Mouse (Mus musculus) MEL (cell line): ENCODE results near the gene Gm11938. TPM values are rescaled to one million over a fixed set of nuclear protein-coding genes. Genes with fewer than 3 reads are reported as not detected.
"Not testable (repeated sequence)": the region's sequence is repeated elsewhere in the genome, so short reads cannot be mapped to it uniquely, and the experiment has no call there.

ENCODE experiments used
- DNase-seq: peaks from one replicate; pipeline ENCODE4 v3.0.0; 2011; ENCODE audit warnings: low read depth, low spot score
- H3K27ac ChIP-seq: 2 replicates; pipeline ENCODE4 v1.5.1; 2012; ENCODE audit warnings: low read depth, mild to moderate bottlenecking, control low read depth, low read length, moderate library complexity; ENCODE audit not compliant: control insufficient read depth
- H3K27me3 ChIP-seq, 2 experiments: fragments of 150-350 bp in 1 of 2; sonication (generic) in 1 of 2; 2 replicates each; pipeline ENCODE4 v1.6.1; 2012; ENCODE audit warnings: low read length in 2 of 2, mild to moderate bottlenecking in 2 of 2, improper control_type of control experiment in 1 of 2, moderate library complexity in 1 of 2; ENCODE audit not compliant: insufficient read depth in 2 of 2, control insufficient read depth in 1 of 2
- H3K36me3 ChIP-seq, 2 experiments: 2 replicates each; pipeline ENCODE4 v1.6.1; 2012 to 2014; ENCODE audit warnings: low read length in 2 of 2, improper control_type of control experiment in 1 of 2, inconsistent platforms in 1 of 2, mild to moderate bottlenecking in 1 of 2; ENCODE audit not compliant: insufficient read depth in 2 of 2, control insufficient read depth in 1 of 2
- H3K4me1 ChIP-seq, 2 experiments: fragments of 150-350 bp in 1 of 2; sonication (generic) in 1 of 2; 2 replicates each; pipeline ENCODE4 v1.6.1; 2012; ENCODE audit warnings: low read length in 2 of 2, improper control_type of control experiment in 1 of 2, mild to moderate bottlenecking in 1 of 2; ENCODE audit not compliant: insufficient read depth in 2 of 2, control insufficient read depth in 1 of 2
- H3K4me3 ChIP-seq, 2 experiments: fragments of 150-350 bp in 1 of 2; sonication (generic) in 1 of 2; 2 replicates each; pipeline ENCODE4 v1.5.1; 2012; ENCODE audit warnings: low read depth in 2 of 2, low read length in 2 of 2, mild to moderate bottlenecking in 2 of 2, moderate library complexity in 2 of 2, control low read depth in 1 of 2, improper control_type of control experiment in 1 of 2; ENCODE audit not compliant: control insufficient read depth in 1 of 2, insufficient read depth in 1 of 2
- H3K79me2 ChIP-seq: 2 replicates; pipeline ENCODE4 v1.6.1; 2012; ENCODE audit warnings: mild to moderate bottlenecking, low read length, moderate library complexity; ENCODE audit not compliant: control insufficient read depth, poor library complexity, insufficient read depth
- H3K9ac ChIP-seq: 2 replicates; pipeline ENCODE4 v1.6.1; 2012; ENCODE audit warnings: low read depth, mild to moderate bottlenecking, control low read depth, low read length, moderate library complexity; ENCODE audit not compliant: control insufficient read depth, poor library complexity, severe bottlenecking
- H3K9me3 ChIP-seq: fragments of 150-350 bp; sonication (generic); replicated peaks from 2 replicates; pipeline ENCODE4 v1.6.1; 2012; ENCODE audit warnings: mild to moderate bottlenecking, low read length, improper control_type of control experiment, moderate library complexity; ENCODE audit not compliant: insufficient read depth
- BHLHE40 ChIP-seq: IDR thresholded peaks from 2 replicates; pipeline ENCODE4 v1.6.1; 2012; ENCODE audit warnings: low read depth, mild to moderate bottlenecking, inconsistent platforms, low read length, improper control_type of control experiment, borderline replicate concordance
- CTCF ChIP-seq, 3 experiments: IDR thresholded peaks in 2 of 3; conservative IDR thresholded peaks in 1 of 3; 2 replicates each; pipeline ENCODE4 v1.5.1; 2011 to 2012; ENCODE audit warnings: low read length in 3 of 3, low read depth in 2 of 3, mild to moderate bottlenecking in 2 of 3, improper control_type of control experiment in 1 of 3, inconsistent platforms in 1 of 3, mixed read lengths in 1 of 3, moderate library complexity in 1 of 3; ENCODE audit not compliant: control insufficient read depth in 1 of 3, insufficient read depth in 1 of 3, poor library complexity in 1 of 3, severe bottlenecking in 1 of 3
- ELF1 ChIP-seq: IDR thresholded peaks from 2 replicates; pipeline ENCODE4 v1.6.1; 2014; ENCODE audit warnings: low read depth, mild to moderate bottlenecking, inconsistent platforms, low read length, improper control_type of control experiment, moderate library complexity
- ETS1 ChIP-seq: IDR thresholded peaks from 2 replicates; pipeline ENCODE4 v1.6.1; 2012; ENCODE audit warnings: low read depth, mild to moderate bottlenecking, inconsistent platforms, low read length, improper control_type of control experiment, moderate library complexity
- HCFC1 ChIP-seq: IDR thresholded peaks from 2 replicates; pipeline ENCODE4 v1.6.1; 2012; ENCODE audit warnings: low read depth, mild to moderate bottlenecking, inconsistent platforms, low read length, improper control_type of control experiment, moderate library complexity
- MAZ ChIP-seq: IDR thresholded peaks from 2 replicates; pipeline ENCODE4 v1.6.1; 2012; ENCODE audit warnings: low read depth, mild to moderate bottlenecking, inconsistent platforms, low read length, improper control_type of control experiment
- MYB ChIP-seq: IDR thresholded peaks from 2 replicates; pipeline ENCODE4 v1.6.1; 2011; ENCODE audit warnings: mild to moderate bottlenecking, low read depth, low read length, improper control_type of control experiment
- MYC ChIP-seq: IDR thresholded peaks from 2 replicates; pipeline ENCODE4 v1.6.1; 2011; ENCODE audit warnings: low read depth, mild to moderate bottlenecking, low read length, improper control_type of control experiment, moderate library complexity
- NRF1 ChIP-seq: IDR thresholded peaks from 2 replicates; pipeline ENCODE4 v1.6.1; 2014; ENCODE audit warnings: low read depth, mild to moderate bottlenecking, inconsistent platforms, low read length, improper control_type of control experiment, moderate library complexity; ENCODE audit not compliant: poor library complexity, insufficient read depth, severe bottlenecking
- POLR2A ChIP-seq, 2 experiments: IDR thresholded peaks; 2 replicates each; pipeline ENCODE4 v1.6.1; 2011 to 2012; ENCODE audit warnings: low read length in 2 of 2, mild to moderate bottlenecking in 2 of 2, control low read depth in 1 of 2, improper control_type of control experiment in 1 of 2, low read depth in 1 of 2, moderate library complexity in 1 of 2; ENCODE audit not compliant: control insufficient read depth in 1 of 2, insufficient read depth in 1 of 2, poor library complexity in 1 of 2
- RCOR1 ChIP-seq: IDR thresholded peaks from 2 replicates; pipeline ENCODE4 v1.6.1; 2012; ENCODE audit warnings: low read depth, mild to moderate bottlenecking, inconsistent platforms, low read length, improper control_type of control experiment
- SIN3A ChIP-seq: IDR thresholded peaks from 2 replicates; pipeline ENCODE4 v1.6.1; 2012; ENCODE audit warnings: low read length, improper control_type of control experiment, inconsistent platforms
- SMC3 ChIP-seq: IDR thresholded peaks from 2 replicates; pipeline ENCODE4 v1.6.1; 2011; ENCODE audit warnings: low read depth, low read length, improper control_type of control experiment
- TAL1 ChIP-seq: IDR thresholded peaks from 2 replicates; pipeline ENCODE4 v1.6.1; 2012; ENCODE audit warnings: mild to moderate bottlenecking, inconsistent platforms, low read length, moderate library complexity, mixed read lengths
- TBP ChIP-seq: IDR thresholded peaks from 2 replicates; pipeline ENCODE4 v1.8.0; 2011; ENCODE audit warnings: low read depth, low read length, improper control_type of control experiment
- USF1 ChIP-seq: IDR thresholded peaks from 2 replicates; pipeline ENCODE4 v1.6.1; 2014; ENCODE audit warnings: low read depth, mild to moderate bottlenecking, inconsistent platforms, low read length, improper control_type of control experiment, moderate library complexity
- USF2 ChIP-seq, 2 experiments: IDR thresholded peaks; 2 replicates each; pipeline ENCODE4 v1.6.1; 2011 to 2012; ENCODE audit warnings: improper control_type of control experiment in 2 of 2, low read length in 2 of 2, borderline replicate concordance in 1 of 2, inconsistent platforms in 1 of 2, low read depth in 1 of 2, mild to moderate bottlenecking in 1 of 2; ENCODE audit not compliant: insufficient read depth in 1 of 2
- ZC3H11A ChIP-seq: IDR thresholded peaks from 2 replicates; pipeline ENCODE4 v1.6.1; 2012; ENCODE audit warnings: low read depth, mild to moderate bottlenecking, inconsistent platforms, low read length, improper control_type of control experiment
- ZKSCAN1 ChIP-seq: IDR thresholded peaks from 2 replicates; pipeline ENCODE4 v1.6.1; 2012; ENCODE audit warnings: low read depth, mild to moderate bottlenecking, inconsistent platforms, low read length, improper control_type of control experiment, moderate library complexity
- ZMIZ1 ChIP-seq: IDR thresholded peaks from 2 replicates; pipeline ENCODE4 v1.6.1; 2012; ENCODE audit warnings: low read depth, mild to moderate bottlenecking, inconsistent platforms, low read length, improper control_type of control experiment, moderate library complexity
- ZNF384 ChIP-seq: IDR thresholded peaks from 2 replicates; pipeline ENCODE4 v1.6.1; 2012; ENCODE audit warnings: low read depth, mild to moderate bottlenecking, inconsistent platforms, low read length, improper control_type of control experiment
- polyA plus RNA-seq, 2 experiments: library from polyadenylated mRNA; stranded (reverse) in 1 of 2; unstranded in 1 of 2; fragments of >175 nt in 1 of 2; fragments of >200 nt in 1 of 2; gene quantifications; 2 replicates each; pipeline versions ENCODE4 v1.2.1 to v1.2.4; 2012; ENCODE audit warnings: low replicate concordance in 2 of 2, low read depth in 1 of 2; ENCODE audit not compliant: insufficient read length in 2 of 2, insufficient read depth in 1 of 2, missing spikeins in 1 of 2
- total RNA-seq: library from RNA; depleted of rRNA; stranded (reverse); fragments of 300-350 nt; gene quantifications from 2 replicates; pipeline ENCODE4 v1.2.3, GENCODE M21; 2012

Gm11938 gene
- total and polyA plus RNA-seq, 3 experiments: not detected

DNA sequence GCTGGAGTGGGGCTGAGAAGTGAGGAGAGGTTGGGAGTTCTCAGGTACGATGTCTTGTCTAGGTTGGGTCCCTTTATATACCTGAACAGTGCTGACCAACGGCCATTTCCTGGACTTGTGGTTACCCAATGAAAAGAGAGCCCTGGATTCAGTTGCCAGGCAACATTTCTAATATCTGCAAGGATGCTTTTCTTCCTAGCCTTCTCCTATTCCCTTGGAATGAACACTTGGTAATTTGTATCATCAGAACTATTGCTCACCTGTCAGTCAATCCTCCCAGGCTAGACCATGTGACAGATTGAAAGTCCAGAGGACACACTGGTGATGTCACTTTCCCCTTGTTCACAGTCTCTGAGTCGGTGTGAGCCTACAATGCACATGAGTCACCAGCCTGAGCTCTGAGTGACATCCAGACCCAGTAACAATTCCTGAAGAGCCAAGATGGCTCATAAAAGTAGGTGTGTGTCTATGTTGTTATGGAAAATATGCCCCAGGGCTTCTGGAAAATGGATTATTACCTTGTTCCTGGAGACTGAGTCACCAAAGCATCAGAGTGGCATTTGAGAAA lies 11.8 kb upstream of the Gm11938 start, which contains the start of gene Krtap2-4:
Krtap2-4 (minus strand) TSS at position 51 of the 568 bp plus-strand sequence.
- Histone ChIP-seq H3K9ac (no peak within 1 kb of the TSS), H3K4me3 (no peak within 1 kb of the TSS), H3K79me2 (no peaks in the 10 kb centered on the region), H3K27ac (no peak within 1 kb of the TSS), H3K4me1 (no peaks in the 10 kb centered on the region), H3K27me3 (no peaks in the 10 kb centered on the region), H3K36me3 (no peaks in the 10 kb centered on the region), H3K9me3 (no peaks in the 10 kb centered on the region)
- no peak for TF ChIP-seq MYC
- no peak for TF ChIP-seq ELF1
- no peak for TF ChIP-seq POLR2A (IDR thresholded peaks at IDR 0.05; ENCODE audit: control insufficient read depth in 1 of 2, insufficient read depth in 1 of 2, low read depth in 1 of 2, low read length in 2 of 2, poor library complexity in 1 of 2)
- TF ChIP-seq NRF1: no peak
- no peak for TF ChIP-seq HCFC1
- TF ChIP-seq BHLHE40: no peak
- TF ChIP-seq USF2 (IDR thresholded peaks at IDR 0.05; ENCODE audit: borderline replicate concordance in 1 of 2, insufficient read depth in 1 of 2, low read depth in 1 of 2, low read length in 2 of 2): no peak
- no peak for TF ChIP-seq TBP
- no peak for TF ChIP-seq ZMIZ1
- DNase-seq: no peak

GRCm38 (mm10) chr11:99610089-99610488 lies 7.0 kb upstream of the Gm11938 start, which contains the start of gene Gm11937:
TSS of gene Gm11937 (minus strand) at chr11:99610189.
- H3K9ac ChIP-seq, H3K79me2 ChIP-seq, H3K27me3 ChIP-seq, H3K4me1 ChIP-seq, H3K9me3 ChIP-seq, DNase-seq, H3K4me3 ChIP-seq, H3K27ac ChIP-seq, H3K36me3 ChIP-seq: not testable (repeated sequence)

GRCm38 (mm10) chr11:99609126-99609525 lies 6.0 kb upstream of the Gm11938 start:
- Histone ChIP-seq H3K9me3 (no peaks in the 10 kb centered on the region), H3K36me3 (no peaks in the 10 kb centered on the region), H3K27me3 (no peaks in the 10 kb centered on the region), H3K9ac (no peak overlapping the region), H3K27ac (no peak overlapping the region), H3K4me3 (no peak overlapping the region), H3K79me2 (no peaks in the 10 kb centered on the region), H3K4me1 (no peaks in the 10 kb centered on the region)
- no peak for TF ChIP-seq POLR2A (IDR thresholded peaks at IDR 0.05; ENCODE audit: control insufficient read depth in 1 of 2, insufficient read depth in 1 of 2, low read depth in 1 of 2, low read length in 2 of 2, poor library complexity in 1 of 2)
- no peak for TF ChIP-seq USF1
- no peak for TF ChIP-seq MYB
- TF ChIP-seq HCFC1: no peak
- no peak for TF ChIP-seq ETS1
- TF ChIP-seq RCOR1: no peak
- no peak for TF ChIP-seq ELF1
- no peak for TF ChIP-seq ZNF384
- TF ChIP-seq ZKSCAN1: no peak
- no peak for TF ChIP-seq CTCF (IDR thresholded peaks at IDR 0.05 in 2 of 3, conservative IDR thresholded peaks at IDR 0.05 in 1 of 3; ENCODE audit: control insufficient read depth in 1 of 3, insufficient read depth in 1 of 3, low read depth in 2 of 3, low read length in 3 of 3, poor library complexity in 1 of 3, severe bottlenecking in 1 of 3)
- no peak for TF ChIP-seq USF2 (IDR thresholded peaks at IDR 0.05; ENCODE audit: borderline replicate concordance in 1 of 2, insufficient read depth in 1 of 2, low read depth in 1 of 2, low read length in 2 of 2)
- TF ChIP-seq BHLHE40: no peak
- no peak for TF ChIP-seq MAZ
- TF ChIP-seq ZC3H11A: no peak
- TF ChIP-seq SIN3A: no peak
- no peak for TF ChIP-seq SMC3
- no peak for TF ChIP-seq NRF1
- TF ChIP-seq MYC: no peak
- no peak for TF ChIP-seq TAL1
- DNase-seq: no peak
